Mouse (Mus musculus): ENCODE results near the gene Thra. TPM values are rescaled to one million over a fixed set of nuclear protein-coding genes. Genes with fewer than 3 reads are reported as not detected.
"Not testable (repeated sequence)": the region's sequence is repeated elsewhere in the genome, so short reads cannot be mapped to it uniquely, and the experiment has no call there.

The Thra gene
- polyA plus RNA-seq, 1 experiment from 2014 or later = 164 TPM

DNA sequence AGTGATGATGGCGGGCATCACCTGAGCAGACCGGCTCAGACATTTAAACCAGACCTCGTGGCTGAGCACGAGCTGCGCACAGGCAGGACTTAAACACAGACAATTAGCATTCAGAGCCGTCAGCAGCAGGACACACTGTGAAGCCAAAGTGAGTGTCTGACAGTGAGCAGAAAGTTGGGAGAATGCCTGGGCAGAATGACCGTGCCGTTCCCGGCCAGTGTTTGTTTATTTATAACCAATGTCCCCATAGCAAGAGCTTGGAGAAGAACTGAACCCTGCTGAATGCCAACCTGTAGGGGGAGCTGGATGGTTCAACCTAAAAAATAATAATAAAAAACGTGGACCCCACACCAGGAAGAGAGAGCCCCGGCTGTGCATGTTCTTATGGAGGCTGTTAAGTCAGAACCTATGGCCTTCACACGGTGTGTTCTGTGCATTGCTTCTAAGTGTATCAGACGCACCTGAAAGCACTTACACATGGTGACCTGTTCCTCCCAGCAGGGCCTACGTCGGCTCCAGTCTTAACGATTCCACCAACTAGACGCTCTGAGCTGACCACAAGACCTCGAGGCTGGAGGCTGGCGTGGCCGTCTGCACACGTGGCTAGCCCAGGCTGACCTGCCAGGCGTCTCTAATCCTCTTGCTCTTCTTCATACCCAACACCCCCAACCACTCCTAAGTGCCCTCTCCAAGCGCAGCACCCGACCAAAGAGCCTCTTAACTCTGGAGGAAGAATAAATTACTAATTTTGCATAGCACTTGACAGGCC lies 18.8 kb upstream of the Thra start:
- no peak overlapping the region for H3K27ac ChIP-seq (replicated peaks)
- H3K4me1 ChIP-seq = peaks cover 11% of the 10 kb centered on the region
- no peaks in the 10 kb centered on the region for H3K27me3 ChIP-seq
- no peak for ATAC-seq (replicated peaks)
- no peak overlapping the region for H3K9ac ChIP-seq (replicated peaks)
- H3K36me3 ChIP-seq = peaks cover 23% of the 10 kb centered on the region
- H3K9me3 ChIP-seq = no peaks in the 10 kb centered on the region
- no peak overlapping the region for H3K4me2 ChIP-seq (replicated peaks)
- 65% methylated on average over 24 of the region's 24 CpGs for WGBS
- no peak overlapping the region for H3K4me3 ChIP-seq

DNA sequence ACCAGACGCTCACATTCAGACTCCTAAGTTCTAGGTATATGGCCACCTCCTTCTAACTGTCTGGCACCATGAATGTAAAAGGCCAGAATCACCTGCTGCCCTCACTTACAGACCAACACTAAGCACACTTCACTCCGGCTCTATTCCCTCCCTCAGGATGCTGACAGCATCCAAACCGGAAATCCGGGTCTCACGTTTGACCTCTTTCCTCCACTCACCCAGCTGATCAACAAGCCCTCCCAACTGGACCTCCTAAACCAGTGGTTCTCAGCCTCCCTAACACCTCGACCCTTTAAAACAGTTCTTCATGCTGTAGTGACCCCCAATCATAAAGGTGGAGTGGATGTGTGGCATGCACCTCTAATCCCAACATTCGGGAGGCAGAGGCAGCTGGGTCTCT lies 17.3 kb upstream of the Thra start:
- Histone ChIP-seq H3K36me3 (peaks cover 23% of the 10 kb centered on the region), H3K9me3 (no peaks in the 10 kb centered on the region), H3K4me2 (replicated peaks) (no peak overlapping the region), H3K27ac (replicated peaks) (no peak overlapping the region), H3K9ac (replicated peaks) (no peak overlapping the region), H3K27me3 (no peaks in the 10 kb centered on the region), H3K4me3 (no peak overlapping the region), H3K4me1 (peaks cover 12% of the 10 kb centered on the region)
- no peak for ATAC-seq (replicated peaks)
- WGBS = 86% methylated on average over 7 of the region's 7 CpGs

DNA sequence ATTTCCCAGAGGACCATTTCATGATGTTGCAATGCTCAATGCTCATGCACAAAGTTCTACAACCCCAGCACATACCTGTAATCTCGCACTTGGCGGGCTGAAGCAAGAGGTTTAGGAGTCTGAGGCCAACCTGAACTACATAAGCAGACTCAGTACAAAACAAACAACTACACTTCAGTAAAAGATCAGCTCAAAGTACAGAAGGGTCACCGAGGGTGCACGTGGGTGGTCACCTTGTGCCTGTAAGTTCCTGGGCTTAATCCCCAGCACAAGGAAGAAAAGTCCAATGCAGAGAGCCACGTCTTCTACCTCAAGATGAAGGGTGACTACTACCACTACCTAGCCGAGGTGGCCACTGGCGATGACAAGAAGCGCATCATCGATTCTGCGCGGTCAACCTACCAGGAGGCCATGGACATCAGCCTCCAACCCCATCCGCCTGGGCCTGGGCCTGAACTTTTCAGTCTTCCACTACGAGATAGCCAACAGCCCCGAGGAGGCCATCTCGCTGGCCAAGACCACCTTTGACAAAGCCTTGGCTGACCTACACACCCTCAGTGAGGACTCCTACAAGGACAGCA lies 14.4 kb upstream of the Thra start:
- no peak overlapping the region for H3K4me2 ChIP-seq (replicated peaks)
- H3K9me3 ChIP-seq = no peaks in the 10 kb centered on the region
- H3K4me1 ChIP-seq = peaks cover 26% of the 10 kb centered on the region
- WGBS = 96% methylated on average over 15 of the region's 15 CpGs
- no peaks in the 10 kb centered on the region for H3K27me3 ChIP-seq
- H3K9ac ChIP-seq (replicated peaks) = no peak overlapping the region
- no peak for ATAC-seq (replicated peaks)
- no peak overlapping the region for H3K4me3 ChIP-seq
- peaks cover 23% of the 10 kb centered on the region for H3K36me3 ChIP-seq
- no peak overlapping the region for H3K27ac ChIP-seq (replicated peaks)

DNA sequence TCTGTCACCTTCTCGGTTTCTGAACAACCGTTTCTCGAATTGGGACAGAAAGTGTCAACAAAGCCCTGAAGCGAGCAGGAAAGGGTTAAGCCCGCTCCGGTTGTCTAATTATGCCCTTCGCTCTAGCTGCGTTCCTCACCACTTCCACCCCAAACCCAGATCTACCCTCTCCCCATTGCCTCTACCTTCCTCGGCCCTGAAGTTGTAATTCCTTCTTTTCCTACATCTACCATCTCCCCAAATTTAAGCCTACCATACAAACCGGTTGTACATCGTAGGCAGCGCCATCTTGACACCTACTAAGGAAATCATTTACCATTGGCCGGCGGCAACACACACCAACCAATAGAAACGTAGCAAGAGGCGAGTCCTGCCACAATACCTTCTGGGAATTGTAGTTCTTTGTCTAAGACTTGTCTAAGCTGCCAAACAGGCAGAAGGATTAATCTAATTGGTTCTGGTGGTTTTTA lies 11.3 kb upstream of the Thra start, which contains the start of gene Med24:
Gene Med24 (minus strand): TSS at position 317 of the 470 bp plus-strand sequence.
- Histone ChIP-seq H3K9ac (replicated peaks) (peak within 1 kb of the TSS; percentile 63), H3K4me3 (peak within 1 kb of the TSS; percentile 60), H3K27ac (replicated peaks) (peak within 1 kb of the TSS; percentile 87), H3K4me1 (peaks cover 32% of the 10 kb centered on the region), H3K4me2 (replicated peaks) (peak within 1 kb of the TSS; percentile 80), H3K9me3 (no peaks in the 10 kb centered on the region), H3K36me3 (peaks cover 21% of the 10 kb centered on the region), H3K27me3 (no peaks in the 10 kb centered on the region)
- WGBS = under 1% methylated on average over 16 of the region's 16 CpGs
- peak; percentile 96 for ATAC-seq (replicated peaks)

DNA sequence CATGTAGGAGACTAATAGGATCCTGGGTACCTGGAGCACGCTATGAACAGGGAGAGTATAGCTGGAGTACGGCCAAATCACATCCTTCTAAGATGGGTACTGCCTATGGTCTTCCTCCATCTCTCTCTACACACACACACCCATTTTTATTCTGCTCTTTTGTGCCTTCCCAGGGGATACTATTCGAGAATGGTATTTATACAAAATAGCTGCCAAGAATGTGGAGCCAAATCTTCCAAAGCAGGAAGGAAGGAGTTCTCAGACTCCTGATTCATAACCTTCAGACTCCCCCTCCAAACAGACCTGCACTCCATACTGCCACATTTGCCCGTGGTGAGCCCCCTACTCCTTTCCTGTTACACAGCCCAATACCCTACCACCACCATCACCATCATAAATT lies 9.7 kb upstream of the Thra start:
- Histone ChIP-seq H3K4me3 (no peak overlapping the region), H3K4me2 (replicated peaks) (no peak overlapping the region), H3K27ac (replicated peaks) (peak overlapping the region; percentile 87), H3K9me3 (no peaks in the 10 kb centered on the region), H3K36me3 (peaks cover 9% of the 10 kb centered on the region; the same call in 1 of the 2 replicates), H3K4me1 (peaks cover 32% of the 10 kb centered on the region), H3K9ac (replicated peaks) (no peak overlapping the region), H3K27me3 (no peaks in the 10 kb centered on the region)
- WGBS = 57% methylated on average over 4 of the region's 4 CpGs
- no peak; the same call in 1 of the 2 replicates for ATAC-seq (replicated peaks)

DNA sequence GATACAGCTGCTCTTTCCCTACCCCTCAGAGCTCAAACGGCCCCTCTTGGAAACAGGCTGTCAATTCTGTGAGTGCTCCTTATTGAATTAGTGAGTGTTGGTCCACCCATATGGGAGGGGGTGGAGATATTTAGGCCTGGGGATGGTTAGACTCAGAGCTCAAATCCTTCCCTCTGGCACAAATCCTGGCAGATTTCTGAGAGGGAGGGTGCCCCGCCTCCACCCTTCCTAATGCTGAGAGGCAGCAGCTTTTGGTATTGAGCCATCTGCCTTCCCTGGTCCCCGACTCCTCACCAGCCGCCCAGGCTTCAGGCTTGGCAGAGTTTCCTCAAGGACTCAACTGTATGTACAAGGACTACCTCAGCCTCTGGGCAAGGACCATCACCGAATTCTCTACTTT lies 9.3 kb upstream of the Thra start:
- Histone ChIP-seq H3K9ac (replicated peaks) (no peak overlapping the region), H3K9me3 (no peaks in the 10 kb centered on the region), H3K4me3 (no peak overlapping the region), H3K36me3 (0 out of 2 replicates have a peak, but pooled peaks cover 5% of the 10 kb centered on the region), H3K4me1 (peaks cover 32% of the 10 kb centered on the region), H3K27ac (replicated peaks) (peak overlapping the region; percentile 87), H3K27me3 (no peaks in the 10 kb centered on the region), H3K4me2 (replicated peaks) (no peak overlapping the region)
- ATAC-seq (replicated peaks) = no peak; the same call in 1 of the 2 replicates
- WGBS = 49% methylated on average over 5 of the region's 5 CpGs

DNA sequence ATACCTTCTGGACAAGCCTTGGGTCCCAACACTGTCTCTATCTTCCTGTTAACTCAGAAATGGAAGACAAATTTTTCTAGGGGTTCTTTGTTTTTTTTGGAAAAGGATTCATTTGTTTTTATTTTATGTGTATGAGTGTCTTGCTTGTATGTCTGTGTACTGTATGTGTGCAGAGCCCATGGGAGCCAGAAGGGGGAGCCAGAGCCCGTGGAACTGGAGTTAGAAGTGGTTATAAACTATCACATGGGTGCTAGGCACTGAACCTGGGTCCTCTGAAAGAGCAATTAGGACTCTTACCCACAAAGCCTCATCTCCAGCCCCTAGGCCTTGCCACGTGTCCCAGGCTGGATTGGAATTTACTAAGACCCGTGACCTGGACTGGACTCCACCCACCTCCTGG lies 6.4 kb upstream of the Thra start:
- H3K9ac ChIP-seq (replicated peaks) = no peak overlapping the region
- peak overlapping the region; percentile 76; the same call in 1 of the 2 replicates for H3K27ac ChIP-seq (replicated peaks)
- H3K4me2 ChIP-seq (replicated peaks) = no peak overlapping the region
- WGBS = 73% methylated on average over 3 of the region's 3 CpGs
- no peaks in the 10 kb centered on the region for H3K27me3 ChIP-seq
- H3K36me3 ChIP-seq = no peaks in the 10 kb centered on the region
- peaks cover 34% of the 10 kb centered on the region for H3K4me1 ChIP-seq
- no peaks in the 10 kb centered on the region for H3K9me3 ChIP-seq
- ATAC-seq (replicated peaks) = no peak
- no peak overlapping the region for H3K4me3 ChIP-seq

DNA sequence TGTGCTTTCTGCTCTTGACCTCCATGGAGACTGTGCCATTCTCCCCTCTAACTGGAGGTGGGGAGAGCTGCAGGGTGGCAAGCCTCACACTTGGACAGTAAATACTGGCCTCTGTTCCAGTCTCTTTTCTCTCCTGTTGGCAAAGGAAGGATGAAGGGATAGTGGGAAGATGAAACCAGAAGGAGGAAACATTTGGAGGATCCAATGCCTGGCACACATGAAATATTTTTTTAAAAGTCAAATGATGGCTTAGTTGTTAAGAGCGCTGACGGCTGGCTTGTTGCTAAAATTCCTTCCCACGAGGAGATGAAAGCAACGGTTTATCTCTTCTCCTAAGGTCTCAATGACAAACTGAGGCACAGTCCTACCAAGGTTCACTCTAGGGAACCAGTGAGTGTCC lies 5.3 kb upstream of the Thra start:
- Histone ChIP-seq H3K4me3 (no peak overlapping the region), H3K27me3 (no peaks in the 10 kb centered on the region), H3K27ac (replicated peaks) (peak overlapping the region; percentile 76), H3K4me1 (peaks cover 37% of the 10 kb centered on the region), H3K9me3 (no peaks in the 10 kb centered on the region), H3K36me3 (no peaks in the 10 kb centered on the region), H3K9ac (replicated peaks) (no peak overlapping the region), H3K4me2 (replicated peaks) (no peak overlapping the region)
- WGBS = 69% methylated on average over 4 of the region's 4 CpGs
- no peak for ATAC-seq (replicated peaks)

DNA sequence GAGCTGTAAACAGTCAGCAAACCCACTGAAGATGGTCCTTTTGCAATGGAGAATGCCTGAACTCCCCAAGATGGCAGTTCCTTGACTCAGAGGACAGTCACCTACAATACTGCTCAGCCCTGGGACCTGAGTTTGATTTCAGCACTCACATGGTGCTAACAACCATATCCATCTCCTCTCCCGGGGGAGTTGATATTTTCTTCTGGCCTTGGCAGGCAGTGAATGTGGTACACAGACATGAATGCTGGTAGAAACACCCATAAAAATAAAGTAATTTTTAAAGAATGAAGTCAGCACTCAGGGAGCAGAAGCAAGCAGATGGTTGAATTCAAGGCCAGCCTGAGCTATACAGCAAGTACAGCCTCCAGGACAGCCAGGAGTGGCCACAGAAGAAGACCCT lies 4.3 kb upstream of the Thra start:
- Histone ChIP-seq H3K27ac (replicated peaks) (no peak overlapping the region), H3K4me2 (replicated peaks) (no peak overlapping the region), H3K4me3 (no peak overlapping the region), H3K27me3 (no peaks in the 10 kb centered on the region), H3K4me1 (peaks cover 39% of the 10 kb centered on the region), H3K9me3 (no peaks in the 10 kb centered on the region), H3K36me3 (no peaks in the 10 kb centered on the region), H3K9ac (replicated peaks) (no peak overlapping the region)
- 82% methylated on average over 1 of the region's 1 CpGs for WGBS
- no peak for ATAC-seq (replicated peaks)

DNA sequence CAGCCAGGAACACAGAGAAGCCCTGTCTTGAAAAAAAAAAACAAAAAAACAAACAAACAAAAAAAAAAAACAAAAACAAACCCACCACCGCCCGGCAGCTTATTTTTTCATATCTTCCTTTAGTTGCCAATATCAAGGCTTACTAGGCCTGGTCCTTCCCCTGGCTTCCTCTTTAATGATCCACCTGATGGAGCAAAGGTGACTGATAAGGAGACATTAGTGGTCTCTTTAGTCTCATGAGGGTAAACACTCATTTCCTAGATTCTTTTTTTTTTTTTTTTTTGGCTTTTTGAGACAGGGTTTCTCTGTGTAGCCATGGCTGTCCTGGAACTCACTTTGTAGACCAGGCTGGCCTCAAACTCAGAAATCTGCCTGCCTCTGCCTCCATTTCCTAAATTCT lies 3.2 kb upstream of the Thra start:
- not testable (repeated sequence) for H3K4me3 ChIP-seq; H3K9ac ChIP-seq (replicated peaks); H3K27me3 ChIP-seq; ATAC-seq (replicated peaks); H3K36me3 ChIP-seq; H3K9me3 ChIP-seq; H3K27ac ChIP-seq (replicated peaks); H3K4me2 ChIP-seq (replicated peaks)
- WGBS = 89% methylated on average over 2 of the region's 2 CpGs
- peaks cover 36% of the 10 kb centered on the region for H3K4me1 ChIP-seq

DNA sequence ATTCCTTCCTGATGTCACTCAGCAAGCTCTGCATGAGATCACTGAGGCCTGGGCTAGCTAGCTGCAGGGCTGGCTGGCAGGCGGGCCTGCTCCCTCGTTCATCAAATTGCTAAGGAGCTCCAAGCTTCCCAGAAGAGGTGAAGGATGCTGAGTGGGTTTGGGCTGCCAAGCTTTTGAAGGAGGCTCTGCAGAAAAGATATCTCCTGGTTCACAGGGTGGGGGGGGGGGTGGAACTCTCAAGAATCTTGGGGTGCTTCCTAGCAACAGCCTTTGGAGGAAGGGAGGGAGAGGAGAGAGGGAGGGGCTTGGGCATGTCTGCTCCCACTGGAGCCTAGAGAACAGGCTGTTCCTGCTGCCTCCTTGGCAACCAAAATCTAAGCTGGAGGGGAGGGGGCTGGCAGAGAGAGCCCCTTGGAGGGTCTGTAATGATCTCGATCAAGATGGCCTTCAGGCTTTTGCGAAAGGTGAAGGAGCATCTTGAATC lies 2.0 kb upstream of the Thra start:
- H3K36me3 ChIP-seq = no peaks in the 10 kb centered on the region
- ATAC-seq (replicated peaks) = peak; percentile 51
- H3K4me1 ChIP-seq = peaks cover 42% of the 10 kb centered on the region
- H3K27ac ChIP-seq (replicated peaks) = peak overlapping the region; percentile 97
- no peak overlapping the region; the same call in 1 of the 2 replicates for H3K4me2 ChIP-seq (replicated peaks)
- H3K27me3 ChIP-seq = no peaks in the 10 kb centered on the region
- no peak overlapping the region; the same call in 1 of the 2 replicates for H3K9ac ChIP-seq (replicated peaks)
- WGBS = 17% methylated on average over 4 of the region's 4 CpGs
- H3K9me3 ChIP-seq = no peaks in the 10 kb centered on the region
- no peak overlapping the region for H3K4me3 ChIP-seq

DNA sequence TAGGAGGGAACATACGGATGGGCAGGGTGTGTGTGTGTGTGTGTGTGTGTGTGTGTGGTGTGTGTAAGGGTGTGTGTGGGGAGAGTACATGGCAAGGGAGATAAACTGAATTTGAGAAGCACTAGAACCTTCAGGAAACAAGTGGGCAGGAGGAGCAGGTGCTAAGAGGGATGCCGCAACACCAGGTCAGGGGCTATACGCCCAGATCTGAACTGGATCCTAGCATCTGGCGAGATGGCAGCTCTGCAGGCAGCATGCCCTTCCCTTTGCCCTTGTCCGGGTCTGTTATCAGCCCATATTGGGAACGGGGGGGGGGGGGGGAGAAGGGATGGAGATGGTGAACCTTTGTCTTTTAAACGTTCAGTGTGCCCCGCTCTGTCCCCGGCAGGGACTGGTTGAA lies 1.5 kb upstream of the Thra start:
- no peaks in the 10 kb centered on the region for H3K27me3 ChIP-seq
- no peak overlapping the region for H3K4me3 ChIP-seq
- H3K9ac ChIP-seq (replicated peaks) = no peak overlapping the region; the same call in 1 of the 2 replicates
- no peaks in the 10 kb centered on the region for H3K9me3 ChIP-seq
- no peaks in the 10 kb centered on the region for H3K36me3 ChIP-seq
- peak overlapping the region; percentile 97 for H3K27ac ChIP-seq (replicated peaks)
- peaks cover 46% of the 10 kb centered on the region for H3K4me1 ChIP-seq
- WGBS = 63% methylated on average over 9 of the region's 9 CpGs
- no peak for ATAC-seq (replicated peaks)
- no peak overlapping the region; the same call in 1 of the 2 replicates for H3K4me2 ChIP-seq (replicated peaks)
